Mouse (Mus musculus): Measurements from ENCODE around the gene Tctn3. TPM values are rescaled to one million over a fixed set of nuclear protein-coding genes. Genes with fewer than 3 reads are reported as not detected.

The Tctn3 gene
- total and polyA plus RNA-seq, 3 experiments, result 6.5 to 7.7 (median 7.6) TPM

DNA sequence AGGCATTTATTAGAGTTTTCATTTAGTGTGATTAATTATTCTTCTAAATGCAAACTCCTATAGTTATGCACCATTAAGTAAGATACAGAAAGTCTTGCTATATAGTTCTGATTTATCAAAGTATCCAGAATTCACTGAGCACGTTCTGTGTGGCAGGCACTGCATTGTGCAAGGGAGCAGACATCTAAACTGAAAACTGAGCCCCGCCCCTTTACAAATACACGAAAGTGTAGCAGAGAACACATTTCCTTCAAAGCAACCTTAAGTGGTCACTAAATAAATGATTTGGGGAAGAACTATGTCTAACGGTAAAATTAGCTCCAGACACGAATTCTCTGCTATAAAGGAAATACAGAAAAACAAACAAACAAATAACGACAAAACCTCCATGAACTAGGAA lies 46.2 kb upstream of the Tctn3 start:
- Histone ChIP-seq H3K4me1 (ENCODE audit: control insufficient read depth, insufficient read depth, low read length) (peaks cover 7% of the 10 kb centered on the region), H3K79me2 (replicated peaks; ENCODE audit: control insufficient read depth, insufficient read depth, low read length) (no peaks in the 10 kb centered on the region), H3K36me3 (ENCODE audit: control insufficient read depth, insufficient read depth, low read length) (no peaks in the 10 kb centered on the region; the same call in 1 of the 2 replicates), H3K4me3 (no peak overlapping the region), H3K27me3 (ENCODE audit: control insufficient read depth, insufficient read depth, low read length) (no peaks in the 10 kb centered on the region), H3K27ac (no peak overlapping the region), H3K9ac (ENCODE audit: low read depth, low read length) (no peak overlapping the region)
- no peak for DNase-seq
- TF ChIP-seq POLR2A (IDR thresholded peaks at IDR 0.05; ENCODE audit: insufficient read depth, low read depth, low read length) (no peak), EP300 (IDR thresholded peaks at IDR 0.05; ENCODE audit: insufficient read depth, low read depth, low read length) (no peak), CTCF (IDR thresholded peaks at IDR 0.05) (no peak)
- intact Hi-C loops (cut with DNase I), result no loop called here
- WGBS, result 69% methylated on average over 6 of the region's 6 CpGs

DNA sequence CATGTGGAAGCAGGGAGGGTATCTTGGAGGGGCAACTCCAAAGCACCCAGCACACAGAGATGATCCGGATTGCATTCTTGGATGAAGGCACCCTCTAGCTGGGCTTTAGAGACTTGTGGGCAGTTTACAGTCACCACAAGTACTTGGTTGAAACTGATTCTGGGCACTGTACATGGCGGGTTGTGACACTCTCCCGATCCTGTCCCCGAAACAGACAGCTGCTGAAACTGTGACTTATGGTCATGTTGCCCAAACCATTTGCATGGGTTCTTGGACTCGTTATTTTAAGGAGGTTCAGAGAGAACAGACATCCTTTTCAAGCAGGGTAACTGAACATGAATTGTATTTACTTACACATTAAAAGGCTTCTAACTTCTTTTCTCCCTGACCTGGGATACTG lies 44.2 kb upstream of the Tctn3 start:
- Histone ChIP-seq H3K4me1 (ENCODE audit: control insufficient read depth, insufficient read depth, low read length) (peaks cover 5% of the 10 kb centered on the region), H3K4me3 (no peak overlapping the region), H3K27ac (no peak overlapping the region), H3K36me3 (ENCODE audit: control insufficient read depth, insufficient read depth, low read length) (no peaks in the 10 kb centered on the region), H3K9ac (ENCODE audit: low read depth, low read length) (no peak overlapping the region), H3K27me3 (ENCODE audit: control insufficient read depth, insufficient read depth, low read length) (no peaks in the 10 kb centered on the region), H3K79me2 (replicated peaks; ENCODE audit: control insufficient read depth, insufficient read depth, low read length) (no peaks in the 10 kb centered on the region)
- TF ChIP-seq EP300 (IDR thresholded peaks at IDR 0.05; ENCODE audit: insufficient read depth, low read depth, low read length) (no peak), CTCF (IDR thresholded peaks at IDR 0.05) (no peak), POLR2A (IDR thresholded peaks at IDR 0.05; ENCODE audit: insufficient read depth, low read depth, low read length) (no peak)
- WGBS, result 85% methylated on average over 5 of the region's 5 CpGs
- intact Hi-C loops (cut with DNase I), result no loop called here
- no peak for DNase-seq

GRCm38 (mm10) chr19:40650090-40650489 lies 38.1 kb upstream of the Tctn3 start:
- peak overlapping the region; percentile 26; the same call in 1 of the 2 replicates for H3K27ac ChIP-seq
- no peaks in the 10 kb centered on the region for H3K79me2 ChIP-seq (replicated peaks; ENCODE audit: control insufficient read depth, insufficient read depth, low read length)
- 22% methylated on average over 5 of the region's 5 CpGs for WGBS
- intact Hi-C loops (cut with DNase I), result no loop called here
- no peak overlapping the region for H3K9ac ChIP-seq (ENCODE audit: low read depth, low read length)
- H3K4me1 ChIP-seq (ENCODE audit: control insufficient read depth, insufficient read depth, low read length), result peaks cover 17% of the 10 kb centered on the region
- TF ChIP-seq EP300 (IDR thresholded peaks at IDR 0.05; ENCODE audit: insufficient read depth, low read depth, low read length) (no peak), POLR2A (IDR thresholded peaks at IDR 0.05; ENCODE audit: insufficient read depth, low read depth, low read length) (no peak), CTCF (IDR thresholded peaks at IDR 0.05) (no peak)
- no peak overlapping the region for H3K4me3 ChIP-seq
- DNase-seq, result no peak
- peaks cover 1% of the 10 kb centered on the region; the same call in 1 of the 2 replicates for H3K36me3 ChIP-seq (ENCODE audit: control insufficient read depth, insufficient read depth, low read length)
- H3K27me3 ChIP-seq (ENCODE audit: control insufficient read depth, insufficient read depth, low read length), result no peaks in the 10 kb centered on the region

GRCm38 (mm10) chr19:40647319-40648158 lies 35.5 kb upstream of the Tctn3 start:
- no peaks in the 10 kb centered on the region for H3K27me3 ChIP-seq (ENCODE audit: control insufficient read depth, insufficient read depth, low read length)
- peak; percentile 65 to 68 for DNase-seq
- peak overlapping the region; percentile 56; the same call in 1 of the 2 replicates for H3K9ac ChIP-seq (ENCODE audit: low read depth, low read length)
- no peak overlapping the region for H3K4me3 ChIP-seq
- intact Hi-C loops (cut with DNase I), result loop anchor here (1.0 to 2.0 kb wide), 2 partner anchors 17 to 51 kb away; no protein-coding TSS in a partner anchor
- H3K36me3 ChIP-seq (ENCODE audit: control insufficient read depth, insufficient read depth, low read length), result peaks cover 6% of the 10 kb centered on the region; the same call in 1 of the 2 replicates
- WGBS, result 32% methylated on average over 9 of the region's 9 CpGs
- TF ChIP-seq EP300 (IDR thresholded peaks at IDR 0.05; ENCODE audit: insufficient read depth, low read depth, low read length) (peak; percentile 43; the same call in 1 of the 2 replicates), POLR2A (IDR thresholded peaks at IDR 0.05; ENCODE audit: insufficient read depth, low read depth, low read length) (no peak)
- no peaks in the 10 kb centered on the region for H3K79me2 ChIP-seq (replicated peaks; ENCODE audit: control insufficient read depth, insufficient read depth, low read length)
- H3K27ac ChIP-seq, result peak overlapping the region; percentile 83
- peaks cover 20% of the 10 kb centered on the region for H3K4me1 ChIP-seq (ENCODE audit: control insufficient read depth, insufficient read depth, low read length)

DNA sequence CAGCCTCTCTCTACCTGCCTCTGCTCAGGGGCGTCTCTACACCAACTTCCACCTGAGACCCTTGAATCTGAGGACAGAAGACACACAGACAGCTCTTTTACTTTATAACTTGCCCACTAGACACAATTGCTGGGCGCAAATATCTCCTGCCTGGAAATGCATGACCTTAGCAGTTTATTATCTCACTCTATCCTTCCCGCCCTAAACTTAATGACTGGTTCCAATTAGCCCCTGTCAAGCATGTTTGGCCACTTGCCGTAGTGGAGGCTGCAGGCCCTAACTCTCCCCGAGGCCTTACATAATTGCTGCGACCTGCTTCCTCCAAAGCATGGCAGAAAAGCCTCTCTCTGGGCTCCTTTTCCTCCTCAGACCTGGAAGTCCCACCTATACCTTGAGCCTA lies 34.3 kb upstream of the Tctn3 start:
- no peak overlapping the region for H3K4me3 ChIP-seq
- H3K36me3 ChIP-seq (ENCODE audit: control insufficient read depth, insufficient read depth, low read length), result peaks cover 6% of the 10 kb centered on the region; the same call in 1 of the 2 replicates
- DNase-seq, result no peak
- intact Hi-C loops (cut with DNase I), result loop anchor here (2.0 kb wide), 1 partner anchor 16 kb away; no protein-coding TSS in a partner anchor
- peak overlapping the region; percentile 83 for H3K27ac ChIP-seq
- no peaks in the 10 kb centered on the region for H3K79me2 ChIP-seq (replicated peaks; ENCODE audit: control insufficient read depth, insufficient read depth, low read length)
- 74% methylated on average over 6 of the region's 6 CpGs for WGBS
- H3K9ac ChIP-seq (ENCODE audit: low read depth, low read length), result no peak overlapping the region
- no peaks in the 10 kb centered on the region for H3K27me3 ChIP-seq (ENCODE audit: control insufficient read depth, insufficient read depth, low read length)
- H3K4me1 ChIP-seq (ENCODE audit: control insufficient read depth, insufficient read depth, low read length), result peaks cover 20% of the 10 kb centered on the region
- TF ChIP-seq POLR2A (IDR thresholded peaks at IDR 0.05; ENCODE audit: insufficient read depth, low read depth, low read length), result no peak

GRCm38 (mm10) chr19:40643846-40644245 lies 31.8 kb upstream of the Tctn3 start:
- Histone ChIP-seq H3K27me3 (ENCODE audit: control insufficient read depth, insufficient read depth, low read length) (no peaks in the 10 kb centered on the region), H3K79me2 (replicated peaks; ENCODE audit: control insufficient read depth, insufficient read depth, low read length) (no peaks in the 10 kb centered on the region), H3K4me3 (no peak overlapping the region), H3K27ac (peak overlapping the region; percentile 49), H3K36me3 (ENCODE audit: control insufficient read depth, insufficient read depth, low read length) (peaks cover 6% of the 10 kb centered on the region; the same call in 1 of the 2 replicates), H3K4me1 (ENCODE audit: control insufficient read depth, insufficient read depth, low read length) (peaks cover 16% of the 10 kb centered on the region), H3K9ac (ENCODE audit: low read depth, low read length) (no peak overlapping the region)
- TF ChIP-seq POLR2A (IDR thresholded peaks at IDR 0.05; ENCODE audit: insufficient read depth, low read depth, low read length) (no peak), EP300 (IDR thresholded peaks at IDR 0.05; ENCODE audit: insufficient read depth, low read depth, low read length) (no peak), CTCF (IDR thresholded peaks at IDR 0.05) (no peak)
- DNase-seq, result no peak
- WGBS, result 81% methylated on average over 1 of the region's 1 CpGs
- intact Hi-C loops (cut with DNase I), result no loop called here
